Mouse (Mus musculus): Measurements from ENCODE around the gene Slc22a2.
"Not testable (repeated sequence)": the region's sequence is repeated elsewhere in the genome, so short reads cannot be mapped to it uniquely, and the experiment has no call there.

The Slc22a2 gene

GRCm38 (mm10) chr17:12583991-12584390, at the start of gene Slc22a2:
Gene Slc22a2 (plus strand): TSS chr17:12584132.
- no peak for DNase-seq (ENCODE audit: extremely low read depth, insufficient read length, low spot score)

- DNase-seq (ENCODE audit: extremely low read depth, insufficient read length, low spot score): peak; percentile 42
These were observed 49.4 kb upstream of the Slc22a2 start for GRCm38 (mm10) chr17:12534353-12535145.

GRCm38 (mm10) chr17:12562215-12562614, 21.7 kb upstream of the Slc22a2 start:
- DNase-seq (ENCODE audit: extremely low read depth, insufficient read length, low spot score): no peak

GRCm38 (mm10) chr17:12564481-12565000, 19.4 kb upstream of the Slc22a2 start:
- not testable (repeated sequence) for DNase-seq (ENCODE audit: extremely low read depth, insufficient read length, low spot score)

DNA sequence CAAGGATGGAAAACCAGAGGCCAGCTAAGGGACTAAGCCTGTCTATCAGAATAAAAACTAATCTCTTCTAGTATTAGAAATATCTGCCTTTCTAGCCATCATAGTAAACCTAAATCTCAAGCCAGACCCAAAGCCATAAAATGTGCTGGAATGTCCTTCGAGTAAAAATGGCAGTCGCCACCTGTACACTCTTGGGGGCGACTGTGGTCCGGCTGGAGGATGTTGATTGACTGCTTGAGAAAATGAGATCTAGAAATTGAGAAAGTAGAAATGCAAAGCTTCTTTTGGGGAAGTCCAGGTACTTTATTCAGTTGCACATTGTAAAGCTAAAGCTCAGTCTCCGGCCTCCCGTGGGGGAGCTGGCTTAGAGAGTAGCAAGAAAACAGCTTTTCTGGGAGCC, 18.5 kb upstream of the Slc22a2 start:
- no peak for DNase-seq (ENCODE audit: extremely low read depth, insufficient read length, low spot score)

GRCm38 (mm10) chr17:12571316-12571715, 12.6 kb upstream of the Slc22a2 start:
- DNase-seq (ENCODE audit: extremely low read depth, insufficient read length, low spot score): no peak

GRCm38 (mm10) chr17:12571924-12572463, 11.9 kb upstream of the Slc22a2 start:
- DNase-seq (ENCODE audit: extremely low read depth, insufficient read length, low spot score): no peak

DNA sequence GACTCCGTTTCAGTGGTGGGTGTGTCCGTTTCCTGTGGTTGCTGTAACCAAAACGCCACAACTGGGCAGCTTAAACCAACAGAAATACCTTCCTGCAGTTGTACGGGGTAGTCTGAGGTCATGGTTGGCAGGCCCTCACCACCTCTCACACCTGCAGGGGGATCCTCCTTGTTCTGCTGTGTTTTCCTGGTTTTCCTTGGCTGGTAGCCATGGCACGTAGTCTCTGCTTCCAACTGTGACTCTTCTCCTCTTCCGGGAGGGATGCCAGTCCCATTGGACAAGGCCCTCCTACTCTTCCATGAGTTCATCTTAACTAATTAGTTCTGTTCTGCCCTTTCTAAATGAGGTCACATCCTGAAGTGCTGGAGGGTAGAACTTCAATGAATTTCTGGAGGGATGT, 8.5 kb upstream of the Slc22a2 start:
- no peak for DNase-seq (ENCODE audit: extremely low read depth, insufficient read length, low spot score)

DNA sequence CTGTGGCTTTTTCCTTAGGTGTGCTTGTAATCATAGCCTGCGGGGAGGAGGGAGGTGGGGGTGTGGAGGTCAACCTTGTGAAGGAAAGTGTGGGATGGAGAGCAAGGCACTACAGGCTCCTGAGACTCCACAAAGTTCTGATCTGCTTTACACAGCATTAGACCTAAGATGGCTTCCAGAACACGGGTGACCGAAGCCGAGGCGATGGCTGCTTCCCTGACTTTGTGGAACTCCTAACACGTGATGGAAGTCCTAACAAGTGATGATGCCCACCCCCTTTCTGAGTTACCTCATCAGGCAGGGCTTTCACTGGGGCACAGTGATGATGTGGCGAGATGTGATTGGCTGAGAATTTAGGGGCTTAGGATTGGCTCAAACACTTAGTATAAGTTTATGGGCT, 6.8 kb upstream of the Slc22a2 start:
- DNase-seq (ENCODE audit: extremely low read depth, insufficient read length, low spot score): no peak

DNA sequence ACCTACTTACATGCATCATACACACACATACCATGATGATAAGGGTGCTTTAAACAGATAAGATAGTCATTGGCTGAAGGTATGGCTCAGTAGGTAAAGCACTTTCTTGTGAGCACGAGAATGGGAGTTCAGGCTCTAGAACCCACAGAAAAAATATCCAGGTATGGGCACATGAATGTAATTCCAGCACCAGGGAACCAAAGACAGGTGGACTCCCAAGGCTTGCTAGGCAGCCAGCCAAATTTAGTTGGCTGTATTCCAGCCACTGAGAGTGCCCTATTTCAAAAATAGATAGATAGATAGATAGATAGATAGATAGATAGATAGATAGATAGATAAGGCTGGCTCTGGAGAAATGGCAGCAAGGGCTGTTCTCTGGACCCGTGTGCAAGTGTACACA, 1.4 kb downstream of the Slc22a2 start:
- DNase-seq (ENCODE audit: extremely low read depth, insufficient read length, low spot score): no peak

DNA sequence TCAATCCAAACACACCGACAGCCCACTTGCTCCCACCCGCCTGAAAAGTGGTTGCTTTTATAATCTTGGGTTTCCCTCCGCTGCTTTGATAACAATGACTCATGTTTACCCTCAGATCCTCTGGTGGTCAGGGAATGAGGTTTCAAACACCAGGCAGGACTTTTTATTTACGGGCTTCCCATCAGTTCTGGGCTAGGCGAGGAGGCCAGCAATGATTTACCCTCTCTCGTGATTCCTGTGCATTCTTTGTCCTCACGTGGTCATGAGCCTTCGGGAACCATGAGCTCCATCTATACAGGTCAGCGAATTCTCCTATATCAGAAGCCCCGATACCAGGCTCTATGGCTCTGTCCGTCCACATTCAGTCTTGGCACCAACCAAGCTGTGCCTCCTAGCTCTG, 3.0 kb downstream of the Slc22a2 start:
- DNase-seq (ENCODE audit: extremely low read depth, insufficient read length, low spot score): no peak

GRCm38 (mm10) chr17:12588801-12589247, 4.9 kb downstream of the Slc22a2 start:
- DNase-seq (ENCODE audit: extremely low read depth, insufficient read length, low spot score): no peak

DNA sequence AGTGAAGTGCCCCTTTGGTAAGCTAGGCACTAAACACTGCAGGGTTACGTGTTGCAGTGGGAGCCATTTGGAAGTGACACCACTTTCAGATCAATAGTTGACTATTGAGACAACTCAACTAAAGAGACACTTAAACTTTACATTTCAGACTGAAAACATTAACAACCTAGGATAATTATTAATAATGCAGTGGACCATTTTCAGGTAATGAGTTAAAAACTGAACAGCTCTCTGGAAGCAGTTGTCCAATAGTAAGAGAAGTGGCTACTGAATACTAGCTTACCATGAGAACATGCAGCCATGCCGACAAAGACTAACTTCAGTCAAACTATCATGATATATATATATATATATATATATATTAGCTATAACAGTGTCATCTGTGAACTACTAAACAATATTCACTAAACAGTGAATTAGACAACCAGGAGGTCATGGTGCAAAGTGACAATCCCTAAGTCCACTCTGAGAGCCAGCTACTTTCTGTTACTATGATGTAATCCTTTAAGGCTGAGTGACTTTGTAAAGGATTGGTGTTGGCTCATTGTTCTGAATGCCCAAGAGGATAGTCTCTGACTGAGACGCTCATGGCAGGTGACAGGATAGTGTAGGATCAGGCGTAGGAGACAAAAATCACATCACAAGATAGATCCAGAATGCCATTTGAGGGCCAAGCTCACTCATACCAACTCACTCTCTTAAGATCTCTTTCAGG, 7.1 kb downstream of the Slc22a2 start:
- DNase-seq (ENCODE audit: extremely low read depth, insufficient read length, low spot score): no peak

DNA sequence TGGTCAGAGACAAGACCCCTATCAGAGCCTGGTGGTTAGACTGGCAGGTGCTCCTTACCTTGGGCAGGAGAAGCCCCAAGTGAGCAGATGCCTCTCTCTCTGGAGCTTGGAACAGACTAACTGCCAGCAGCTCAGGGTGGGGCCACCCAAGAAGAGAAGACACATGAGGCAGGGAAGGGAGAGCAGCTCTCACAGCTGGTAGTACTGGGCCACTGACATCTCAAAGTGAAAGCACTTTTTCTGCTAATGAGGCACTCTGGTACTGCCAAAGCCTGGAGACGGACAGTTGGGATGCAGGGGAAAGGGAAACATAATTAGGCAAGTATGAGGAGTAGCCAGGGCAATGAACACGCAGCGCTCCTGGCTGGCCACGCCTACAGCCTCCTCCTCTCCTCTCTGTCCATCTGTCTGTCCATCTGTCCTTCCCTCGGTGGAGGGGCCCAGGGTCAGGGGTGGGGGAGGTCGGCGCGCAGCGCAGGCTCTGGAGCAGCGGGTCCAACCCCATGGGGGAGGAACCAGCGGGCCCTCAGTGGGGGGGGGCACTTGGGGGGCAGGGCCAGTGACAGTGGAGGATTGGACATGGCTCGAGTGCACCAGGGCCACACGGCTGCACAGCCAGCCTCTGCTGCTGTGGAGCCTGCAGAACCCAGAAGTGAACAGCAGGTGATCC, 12.0 kb downstream of the Slc22a2 start:
- DNase-seq (ENCODE audit: extremely low read depth, insufficient read length, low spot score): no peak

- no peak for DNase-seq (ENCODE audit: extremely low read depth, insufficient read length, low spot score)
These were observed 22.7 kb downstream of the Slc22a2 start for GRCm38 (mm10) chr17:12606634-12607033.

DNA sequence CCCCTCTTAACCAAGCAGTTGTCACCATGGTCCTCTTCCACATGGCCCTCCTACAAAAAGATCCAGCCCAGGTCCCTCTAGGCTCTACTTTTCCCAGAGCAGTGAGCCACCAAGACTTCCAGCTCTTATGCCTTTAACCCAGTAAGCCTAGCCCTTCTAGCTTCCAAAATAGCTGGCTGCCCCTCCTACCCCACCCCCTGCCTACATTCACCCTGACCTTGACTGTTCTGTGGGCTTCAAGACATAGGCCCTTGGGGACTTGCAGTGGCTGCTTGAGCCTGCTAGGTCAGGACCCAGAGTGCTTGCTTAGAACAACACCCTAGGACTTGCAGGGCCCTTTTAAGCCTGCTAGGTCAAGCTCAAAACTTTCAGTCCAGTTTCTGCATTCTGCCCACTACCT, 23.3 kb downstream of the Slc22a2 start:
- no peak for DNase-seq (ENCODE audit: extremely low read depth, insufficient read length, low spot score)

- no peak for DNase-seq (ENCODE audit: extremely low read depth, insufficient read length, low spot score)
These were observed 30.8 kb downstream of the Slc22a2 start for GRCm38 (mm10) chr17:12614511-12615385.

DNA sequence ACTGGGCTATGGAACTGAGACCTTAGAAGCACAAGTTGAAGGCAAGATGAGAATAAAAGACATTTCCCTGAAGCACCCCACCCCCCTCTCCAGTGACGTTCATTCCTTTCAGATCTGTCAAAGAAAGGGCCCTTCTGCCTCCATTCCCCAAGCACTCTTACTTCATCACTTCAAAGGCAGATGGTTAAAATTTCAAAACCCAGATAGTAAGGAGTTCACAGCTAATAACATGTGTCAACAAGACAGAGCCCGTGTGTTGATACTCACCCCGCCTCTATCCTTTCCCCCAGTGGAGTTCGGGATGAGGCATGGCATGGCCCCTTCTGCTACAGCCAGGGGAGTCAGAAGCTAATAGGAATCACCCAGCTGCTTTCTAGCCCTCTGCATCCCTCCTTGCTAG, 31.5 kb downstream of the Slc22a2 start:
- no peak for DNase-seq (ENCODE audit: extremely low read depth, insufficient read length, low spot score)

GRCm38 (mm10) chr17:12619641-12620040, 35.7 kb downstream of the Slc22a2 start:
- DNase-seq (ENCODE audit: extremely low read depth, insufficient read length, low spot score): no peak

DNA sequence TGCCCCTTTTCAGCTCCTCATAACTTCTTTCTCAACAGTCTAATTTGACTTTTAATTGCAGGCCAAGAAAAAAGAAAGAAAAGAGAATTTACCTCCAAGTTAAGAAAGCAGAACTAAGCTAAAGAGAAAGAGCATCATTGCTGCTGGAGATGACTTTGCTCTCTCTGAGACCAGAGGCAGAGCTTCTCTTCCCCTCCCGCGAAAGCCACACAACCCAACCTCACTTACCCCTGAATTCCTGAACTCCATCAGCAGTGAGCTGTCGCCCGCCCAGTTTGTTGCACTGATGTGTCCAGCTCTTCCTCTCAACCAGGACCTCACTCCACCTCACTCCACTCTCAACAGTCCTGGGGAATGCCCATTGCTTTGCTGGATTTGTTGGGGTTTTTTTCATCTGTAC, 44.1 kb downstream of the Slc22a2 start:
- no peak for DNase-seq (ENCODE audit: extremely low read depth, insufficient read length, low spot score)

Measured in 3134 (cell line).